Mouse (Mus musculus) hindlimb bud, embryonic 11.5 days (tissue): ENCODE results near the gene Krt13.

Experiments
- DNase-seq: peaks from one replicate; pipeline ENCODE4 v3.0.0-alpha.2; 2012; ENCODE audit warnings: low read depth, low spot score; ENCODE audit errors: extremely low spot score

Gene Krt13

GRCm38 (mm10) chr11:100113742-100114029, 7.7 kb downstream of the Krt13 start:
- no peak for DNase-seq

- no peak for DNase-seq
These were observed 8.2 kb downstream of the Krt13 start for GRCm38 (mm10) chr11:100112935-100113741.

GRCm38 (mm10) chr11:100105576-100106122, 15.7 kb downstream of the Krt13 start, which contains the start of gene Krt36:
Gene Krt36 (minus strand): TSS chr11:100105626.
- DNase-seq: no peak

GRCm38 (mm10) chr11:100102693-100103429, 18.5 kb downstream of the Krt13 start:
- DNase-seq: no peak

- no peak for DNase-seq
These were observed 21.0 kb downstream of the Krt13 start for GRCm38 (mm10) chr11:100100391-100100790.

GRCm38 (mm10) chr11:100097819-100098218, 23.5 kb downstream of the Krt13 start:
- no peak for DNase-seq

- no peak for DNase-seq
These were observed 25.2 kb downstream of the Krt13 start, which contains the start of gene Krt35 for GRCm38 (mm10) chr11:100096141-100096540. Gene Krt35 (minus strand): TSS chr11:100096241.

- DNase-seq: no peak
These were observed 32.9 kb downstream of the Krt13 start for GRCm38 (mm10) chr11:100088378-100089025.

- no peak for DNase-seq
These were observed 33.5 kb downstream of the Krt13 start, which contains the start of gene Krt32 for GRCm38 (mm10) chr11:100087861-100088260. Gene Krt32 (minus strand): TSS chr11:100088226.

GRCm38 (mm10) chr11:100073873-100074272, 47.5 kb downstream of the Krt13 start:
- no peak for DNase-seq
